In the genomic region with DNA sequence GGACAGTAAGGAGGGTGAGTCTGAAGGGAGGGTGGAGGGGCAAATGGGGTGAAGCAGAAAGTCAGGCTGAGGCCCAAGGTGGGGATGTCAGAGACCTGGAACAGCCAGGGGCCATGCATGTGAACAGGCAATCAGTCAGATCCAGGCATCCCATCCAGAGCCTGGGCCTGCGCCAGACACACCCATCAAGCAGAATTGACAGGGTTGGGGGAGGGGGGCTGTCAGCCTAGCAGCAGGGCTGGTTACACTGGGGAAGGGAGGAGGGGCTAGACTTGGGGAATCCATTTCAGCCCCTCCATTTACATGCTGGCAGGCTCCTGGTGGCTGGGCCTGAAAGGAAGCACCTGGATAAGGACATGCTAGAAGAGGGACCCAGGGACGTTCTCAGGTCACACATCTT, we compare ENCODE assay signal across 10 mouse cellular contexts. TPM values are rescaled to one million over a fixed set of nuclear protein-coding genes. Genes with fewer than 3 reads are reported as not detected.
DNase-seq lines count a peak whose midpoint lies in the region; ATAC-seq and TF ChIP-seq lines count a peak whose summit lies in the region.
"Had no signal": no experiment of that assay in that cellular context is flagged by ENCODE, and none has a peak within 500 bp of the region (broad histone marks: within the 10 kb centered on the region; RNA-seq: fewer than 3 reads in every experiment).

No protein-coding gene starts in this region.

- peaks cover 43% of the 10 kb centered on the region for H3K4me1 ChIP-seq in heart, embryonic 13.5 days
- H3K4me1 ChIP-seq in heart, adult 2 months (ENCODE audit: control insufficient read depth, insufficient read depth, low read length) = peaks cover 1% of the 10 kb centered on the region; the same call in 1 of the 2 replicates
- H3K4me1 ChIP-seq in forebrain, embryonic 11.5 days (replicated peaks; ENCODE audit: control insufficient read depth, insufficient read depth, low read length) = peaks cover 12% of the 10 kb centered on the region
- peaks cover 54% of the 10 kb centered on the region for H3K4me1 ChIP-seq in limb, embryonic 15.5 days

- no peak overlapping the region; the same call in 1 of the 2 replicates for H3K27ac ChIP-seq in heart, embryonic 13.5 days (replicated peaks)
- H3K27ac ChIP-seq in heart, adult 2 months = no peak overlapping the region
- no peak overlapping the region for H3K27ac ChIP-seq in forebrain, embryonic 11.5 days (ENCODE audit: low read depth, low read length)
- H3K27ac ChIP-seq in limb, embryonic 15.5 days = peak overlapping the region; percentile 67

- intact Hi-C loops in heart, adult 2 months (cut with DNase I) = no loop called here

- H3K79me2 ChIP-seq in heart, adult 2 months (replicated peaks; ENCODE audit: control insufficient read depth, insufficient read depth, low read length) = no peaks in the 10 kb centered on the region

- H3K4me2 ChIP-seq in heart, embryonic 13.5 days = no peak overlapping the region
- H3K4me2 ChIP-seq in forebrain, embryonic 11.5 days (ENCODE audit: low read depth, low read length, severe bottlenecking) = no peak overlapping the region
- H3K4me2 ChIP-seq in limb, embryonic 15.5 days = no peak overlapping the region

- peak overlapping the region; percentile 26 for H3K9ac ChIP-seq in heart, embryonic 13.5 days
- no peak overlapping the region for H3K9ac ChIP-seq in heart, adult 2 months (ENCODE audit: low read depth, low read length)
- no peak overlapping the region for H3K9ac ChIP-seq in forebrain, embryonic 11.5 days (ENCODE audit: low read length)
- no peak overlapping the region for H3K9ac ChIP-seq in limb, embryonic 15.5 days

- H3K4me3 ChIP-seq in heart, embryonic 13.5 days = no peak overlapping the region
- no peak overlapping the region for H3K4me3 ChIP-seq in heart, adult 2 months
- H3K4me3 ChIP-seq in forebrain, embryonic 11.5 days (ENCODE audit: low read depth, low read length) = no peak overlapping the region
- no peak overlapping the region for H3K4me3 ChIP-seq in limb, embryonic 15.5 days

- WGBS in heart, embryonic 13.5 days = 19% methylated on average over 2 of the region's 2 CpGs
- 70% methylated on average over 2 of the region's 2 CpGs for WGBS in heart, adult 2 months
- 27% methylated on average over 2 of the region's 2 CpGs for WGBS in forebrain, embryonic 11.5 days
- WGBS in limb, embryonic 15.5 days = 17% methylated on average over 2 of the region's 2 CpGs

- no peak for TF ChIP-seq CTCF in heart, adult 2 months (IDR thresholded peaks at IDR 0.05)

- TF ChIP-seq EP300 in heart, adult 2 months (IDR thresholded peaks at IDR 0.05; ENCODE audit: insufficient read depth, low read depth, low read length) = no peak

- DNase-seq in heart, adult 2 months = no peak
- peak; percentile 21 for DNase-seq in MN1 (ENCODE audit: low spot score)
- DNase-seq in forebrain, embryonic 11.5 days (ENCODE audit: low spot score) = peak; percentile 63
- no peak for DNase-seq in spleen, postnatal 14 days (ENCODE audit: low spot score in 2 of 2)
- no peak for DNase-seq in gastrocnemius, postnatal 10 days
- DNase-seq: adrenal gland, adult 8-10 months; heart, postnatal 14 days had no signal

- no peak for TF ChIP-seq POLR2A in heart, adult 2 months (IDR thresholded peaks at IDR 0.05; ENCODE audit: insufficient read depth, low read depth, low read length)

- no peaks in the 10 kb centered on the region for H3K36me3 ChIP-seq in heart, embryonic 13.5 days
- no peaks in the 10 kb centered on the region for H3K36me3 ChIP-seq in heart, adult 2 months (ENCODE audit: control insufficient read depth, insufficient read depth, low read length)
- no peaks in the 10 kb centered on the region for H3K36me3 ChIP-seq in forebrain, embryonic 11.5 days (ENCODE audit: control insufficient read depth, insufficient read depth, low read length)
- H3K36me3 ChIP-seq in limb, embryonic 15.5 days = no peaks in the 10 kb centered on the region

- no peaks in the 10 kb centered on the region for H3K27me3 ChIP-seq in heart, embryonic 13.5 days (replicated peaks)
- no peaks in the 10 kb centered on the region for H3K27me3 ChIP-seq in heart, adult 2 months (ENCODE audit: control insufficient read depth, insufficient read depth, low read length)
- H3K27me3 ChIP-seq in forebrain, embryonic 11.5 days (ENCODE audit: control insufficient read depth, insufficient read depth, low read length) = no peaks in the 10 kb centered on the region
- no peaks in the 10 kb centered on the region for H3K27me3 ChIP-seq in limb, embryonic 15.5 days

- no peak for ATAC-seq in heart, embryonic 13.5 days (ENCODE audit: extremely low read depth, insufficient number of reproducible peaks, low FRiP score, low TSS enrichment)
- ATAC-seq in forebrain, embryonic 11.5 days (replicated peaks; ENCODE audit: low FRiP score) = 0 out of 2 replicates have a peak, but pooled peaks have one; percentile 46
- ATAC-seq in limb, embryonic 15.5 days (ENCODE audit: insufficient number of reproducible peaks, low FRiP score, low TSS enrichment, low read depth) = no peak
- no peak for ATAC-seq in frontal cortex, adult (ENCODE audit: low TSS enrichment)

- H3K9me3 ChIP-seq in heart, embryonic 13.5 days = no peaks in the 10 kb centered on the region
- H3K9me3 ChIP-seq in forebrain, embryonic 11.5 days (ENCODE audit: control insufficient read depth, low read length) = no peaks in the 10 kb centered on the region
- no peaks in the 10 kb centered on the region for H3K9me3 ChIP-seq in limb, embryonic 15.5 days

RNA-seq across cellular contexts. Expression of a gene that starts 7.3 kb away (rescaled TPM):
- 4.0 and 5.4 TPM in 2 replicates for polyA plus RNA-seq in heart, embryonic 13.5 days (2015; fragmentation: Nextera tagmentation; extraction: Ambion mirVana)
- 1 to 10 TPM; 1.1 to 1.3 TPM for total RNA-seq in heart, adult 2 months (2021)
- polyA plus RNA-seq in heart, adult 2 months (2012; rRNA removed) = 1.8 TPM in 1 of 2 replicates, not detected in the other
- 1.00 and 1.0 TPM in 2 replicates for polyA plus RNA-seq in forebrain, embryonic 11.5 days (2014; fragmentation: Nextera tagmentation; extraction: Ambion mirVana)
- 154 and 517 TPM in 2 replicates for polyA plus RNA-seq in limb, embryonic 15.5 days (2015; fragmentation: Nextera tagmentation; extraction: Ambion mirVana)
- over 10,000 TPM; 17,146 to 18,824 TPM for total RNA-seq in gastrocnemius, postnatal 10 days (2021)

RNA-seq across cellular contexts. Expression of a gene that starts 26.5 kb away (rescaled TPM):
- polyA plus RNA-seq in heart, embryonic 13.5 days (2015; fragmentation: Nextera tagmentation; extraction: Ambion mirVana) = 15.6 and 17.7 TPM in 2 replicates
- total RNA-seq in heart, adult 2 months (2021) = 1 to 10 TPM in 1 of 2 experiments, under 1 TPM in 1; 0.89 to 2.1 TPM
- 12.8 and 18.0 TPM in 2 replicates for polyA plus RNA-seq in heart, adult 2 months (2012; rRNA removed)
- polyA plus RNA-seq in forebrain, embryonic 11.5 days (2014; fragmentation: Nextera tagmentation; extraction: Ambion mirVana) = 18.3 and 18.7 TPM in 2 replicates
- 28.8 and 30.5 TPM in 2 replicates for polyA plus RNA-seq in limb, embryonic 15.5 days (2015; fragmentation: Nextera tagmentation; extraction: Ambion mirVana)
- total RNA-seq in gastrocnemius, postnatal 10 days (2021) = 1 to 10 TPM; 6.4 to 7.2 TPM

RNA-seq across cellular contexts. Expression of a gene that starts 45.3 kb away (rescaled TPM):
- polyA plus RNA-seq in heart, embryonic 13.5 days (2015; fragmentation: Nextera tagmentation; extraction: Ambion mirVana) = 51.0 and 54.6 TPM in 2 replicates
- total RNA-seq in heart, adult 2 months (2021) = 10 to 100 TPM; 28.4 to 35.0 TPM
- 96.6 and 107 TPM in 2 replicates for polyA plus RNA-seq in heart, adult 2 months (2012; rRNA removed)
- 8.7 and 9.8 TPM in 2 replicates for polyA plus RNA-seq in forebrain, embryonic 11.5 days (2014; fragmentation: Nextera tagmentation; extraction: Ambion mirVana)
- 57.3 and 63.3 TPM in 2 replicates for polyA plus RNA-seq in limb, embryonic 15.5 days (2015; fragmentation: Nextera tagmentation; extraction: Ambion mirVana)
- 10 to 100 TPM; 14.4 to 24.4 TPM for total RNA-seq in gastrocnemius, postnatal 10 days (2021)

Comparison
In these comparisons a context has a peak if more than half of its experiments do, and no peak if none do; other contexts are left out.
1. DNase-seq: peak in MN1 (single experiment) and forebrain, embryonic 11.5 days (single experiment); none in heart, adult 2 months (0 of 2), spleen, postnatal 14 days (0 of 2) and gastrocnemius, postnatal 10 days (single experiment).
2. RNA of a gene that starts 7.3 kb away (polyA plus RNA-seq): 154 to 517 TPM in limb, embryonic 15.5 days; 4.0 to 5.4 TPM in heart, embryonic 13.5 days, 1.8 TPM in heart, adult 2 months and 1.00 to 1.0 TPM in forebrain, embryonic 11.5 days; every median in the first group is over 10 times any median in the second.